Mouse (Mus musculus): Measurements from ENCODE around the gene Gm2974.
"Not testable (repeated sequence)": the region's sequence is repeated elsewhere in the genome, so short reads cannot be mapped to it uniquely, and the experiment has no call there.

Gm2974 gene

GRCm38 (mm10) chr14:4182491-4183210, at the start of gene Gm2974:
Gene Gm2974, plus strand, starts transcription at chr14:4182576.
- DNase-seq = peak; percentile 4

DNA sequence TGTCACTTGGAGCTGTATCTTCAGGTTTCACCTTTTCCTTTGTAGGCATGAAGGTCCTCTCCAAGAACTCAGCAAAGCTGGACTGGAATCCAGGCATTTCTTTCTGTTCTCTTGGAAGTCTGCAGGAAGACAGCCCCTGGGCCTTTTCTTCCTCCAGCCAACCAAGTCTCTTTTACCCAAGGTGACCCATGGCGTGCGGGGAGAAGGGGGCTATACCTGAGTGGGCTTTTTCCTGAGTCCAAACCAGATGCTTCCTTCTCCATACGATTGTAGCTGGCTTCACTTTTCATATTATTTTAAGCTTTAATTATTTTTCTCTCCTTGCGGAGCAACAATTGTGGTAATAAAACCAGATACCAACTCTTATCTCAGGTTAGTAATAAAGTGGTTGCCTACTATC, 40.7 kb upstream of the Gm2974 start:
- DNase-seq = not testable (repeated sequence)

- not testable (repeated sequence) for DNase-seq
Measured at GRCm38 (mm10) chr14:4164730-4165129, 17.6 kb upstream of the Gm2974 start, which contains the start of gene Gm3127. Gene Gm3127, plus strand, starts transcription at chr14:4165030.

GRCm38 (mm10) chr14:4182030-4182429, 346 bp upstream of the Gm2974 start:
- DNase-seq = peak; percentile 3

DNA sequence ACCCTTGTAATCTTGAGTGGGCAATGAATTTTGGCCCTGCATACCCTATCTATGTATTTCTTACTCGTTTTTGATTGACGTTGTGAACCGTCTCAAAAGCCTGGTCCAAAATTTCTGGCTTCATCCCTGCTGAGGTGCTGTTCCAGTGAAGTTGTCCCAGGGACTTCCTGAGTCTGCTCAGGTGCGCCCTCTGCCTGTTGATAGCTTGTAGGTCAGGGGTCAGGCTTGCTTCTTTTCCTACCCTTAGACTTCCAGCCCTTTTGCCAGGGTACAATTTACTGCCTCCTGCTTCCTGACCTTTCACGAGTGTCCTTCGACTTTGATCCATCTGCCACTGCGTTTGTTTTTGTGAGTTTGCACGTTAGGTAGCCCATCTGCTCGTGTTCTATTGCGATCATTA, 999 bp downstream of the Gm2974 start:
- DNase-seq = not testable (repeated sequence)

DNA sequence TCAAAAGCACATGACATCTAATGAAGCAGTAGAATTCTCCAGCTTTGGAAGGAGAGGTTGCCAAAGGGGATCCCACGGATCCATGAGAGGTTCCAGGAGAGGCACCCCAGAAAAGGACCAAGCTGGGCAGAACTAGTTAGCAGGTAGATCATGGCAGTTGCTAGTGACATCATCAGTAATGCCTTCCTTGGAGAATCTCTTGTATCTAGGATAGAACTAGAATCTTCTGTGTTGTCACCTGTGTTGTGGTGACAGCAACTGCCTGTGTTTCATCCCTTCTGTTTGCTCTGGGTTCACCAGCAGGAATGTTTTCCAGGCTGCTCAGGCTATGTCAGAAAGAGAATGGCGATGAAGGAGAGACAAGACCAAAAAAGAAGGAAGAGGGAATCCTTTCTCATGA, 67.0 kb downstream of the Gm2974 start, which contains the start of gene Gm3138:
Gene Gm3138, plus strand, starts transcription at position 301 of the 400 bp plus-strand sequence.
- not testable (repeated sequence) for DNase-seq

All from right cerebral cortex, postnatal 25 days (tissue).